Mouse (Mus musculus): ENCODE measurements around the gene Prcp.
"Not testable (repeated sequence)": the region's sequence is repeated elsewhere in the genome, so short reads cannot be mapped to it uniquely, and the experiment has no call there.

Gene Prcp

GRCm38 (mm10) chr7:92884998-92885660 lies 10.9 kb downstream of the Prcp start:
- in situ Hi-C loops (cut with MboI; ENCODE audit: unreplicated experiment in 2 of 2) = loop anchor here (25.0 kb wide), 1 partner anchor 448 kb away; no protein-coding TSS in a partner anchor

GRCm38 (mm10) chr7:92886801-92887200 lies 12.5 kb downstream of the Prcp start:
- in situ Hi-C loops (cut with MboI; ENCODE audit: unreplicated experiment in 2 of 2) = loop anchor here (25.0 kb wide), 1 partner anchor 450 kb away; no protein-coding TSS in a partner anchor

- in situ Hi-C loops (cut with MboI; ENCODE audit: unreplicated experiment in 2 of 2) = loop anchor here (25.0 kb wide), 1 partner anchor 450 kb away; no protein-coding TSS in a partner anchor
These were observed 13.0 kb downstream of the Prcp start for GRCm38 (mm10) chr7:92887230-92887629.

GRCm38 (mm10) chr7:92890211-92890610 lies 15.9 kb downstream of the Prcp start:
- in situ Hi-C loops (cut with MboI; ENCODE audit: unreplicated experiment in 2 of 2) = loop anchor here (25.0 kb wide), 1 partner anchor 453 kb away; no protein-coding TSS in a partner anchor

- in situ Hi-C loops (cut with MboI; ENCODE audit: unreplicated experiment in 2 of 2) = loop anchor here (25.0 kb wide), 1 partner anchor 453 kb away; no protein-coding TSS in a partner anchor
These were observed 16.5 kb downstream of the Prcp start for GRCm38 (mm10) chr7:92890618-92891230.

GRCm38 (mm10) chr7:92893478-92893877 lies 19.2 kb downstream of the Prcp start:
- in situ Hi-C loops (cut with MboI; ENCODE audit: unreplicated experiment in 2 of 2) = loop anchor here (25.0 kb wide), 1 partner anchor 456 kb away; no protein-coding TSS in a partner anchor

- in situ Hi-C loops (cut with MboI; ENCODE audit: unreplicated experiment in 2 of 2) = loop anchor here (25.0 kb wide), 1 partner anchor 459 kb away; no protein-coding TSS in a partner anchor
These were observed 21.8 kb downstream of the Prcp start for GRCm38 (mm10) chr7:92896036-92896435.

GRCm38 (mm10) chr7:92897021-92897420 lies 22.8 kb downstream of the Prcp start:
- in situ Hi-C loops (cut with MboI; ENCODE audit: unreplicated experiment in 2 of 2) = loop anchor here (25.0 kb wide), 1 partner anchor 460 kb away; no protein-coding TSS in a partner anchor

GRCm38 (mm10) chr7:92903360-92904038 lies 29.2 kb downstream of the Prcp start:
- in situ Hi-C loops (cut with MboI; ENCODE audit: unreplicated experiment in 2 of 2) = loop anchor here in 1 of 2 experiments (5.0 kb wide), 1 partner anchor 39 kb away; no protein-coding TSS in a partner anchor

GRCm38 (mm10) chr7:92904285-92904684 lies 30.0 kb downstream of the Prcp start:
- in situ Hi-C loops (cut with MboI; ENCODE audit: unreplicated experiment in 2 of 2) = loop anchor here in 1 of 2 experiments (5.0 kb wide), 1 partner anchor 38 kb away; no protein-coding TSS in a partner anchor

- in situ Hi-C loops (cut with MboI; ENCODE audit: unreplicated experiment in 2 of 2) = no loop called here
These were observed 46.0 kb downstream of the Prcp start for GRCm38 (mm10) chr7:92920172-92920856.

- in situ Hi-C loops (cut with MboI; ENCODE audit: unreplicated experiment in 2 of 2) = no loop called here
These were observed 46.5 kb downstream of the Prcp start for GRCm38 (mm10) chr7:92920857-92921172.

GRCm38 (mm10) chr7:92932792-92933191 lies 58.5 kb downstream of the Prcp start:
- in situ Hi-C loops (cut with MboI; ENCODE audit: unreplicated experiment in 2 of 2) = no loop called here

- in situ Hi-C loops (cut with MboI; ENCODE audit: unreplicated experiment in 2 of 2) = not testable (repeated sequence)
These were observed 59.2 kb downstream of the Prcp start for GRCm38 (mm10) chr7:92933308-92933948.

- in situ Hi-C loops (cut with MboI; ENCODE audit: unreplicated experiment in 2 of 2) = no loop called here
These were observed 62.5 kb downstream of the Prcp start for GRCm38 (mm10) chr7:92936747-92937146.

GRCm38 (mm10) chr7:92937955-92938354 lies 63.7 kb downstream of the Prcp start:
- in situ Hi-C loops (cut with MboI; ENCODE audit: unreplicated experiment in 2 of 2) = no loop called here

- in situ Hi-C loops (cut with MboI; ENCODE audit: unreplicated experiment in 2 of 2) = loop anchor here in 1 of 2 experiments (5.0 kb wide), 2 partner anchors 37 to 67 kb away; partner anchors contain the start of genes Ddias and Prcp
These were observed 65.5 kb downstream of the Prcp start for GRCm38 (mm10) chr7:92939776-92940175.

GRCm38 (mm10) chr7:92950775-92951174 lies 76.5 kb downstream of the Prcp start:
- in situ Hi-C loops (cut with MboI; ENCODE audit: unreplicated experiment in 2 of 2) = loop anchor here (5.0 to 25.0 kb wide), 2 partner anchors 328 to 1488 kb away; no protein-coding TSS in a partner anchor

GRCm38 (mm10) chr7:92952210-92952609 lies 77.9 kb downstream of the Prcp start:
- in situ Hi-C loops (cut with MboI; ENCODE audit: unreplicated experiment in 2 of 2) = loop anchor here (5.0 to 25.0 kb wide), 2 partner anchors 330 to 1490 kb away; no protein-coding TSS in a partner anchor

- in situ Hi-C loops (cut with MboI; ENCODE audit: unreplicated experiment in 2 of 2) = loop anchor here (5.0 to 25.0 kb wide), 5 partner anchors 87 to 1497 kb away; partner anchors contain the start of genes Ddias (in 1 of the 2) and Prcp (in 1 of the 2)
These were observed 85.5 kb downstream of the Prcp start for GRCm38 (mm10) chr7:92959758-92960157.

Data from v-Abl transformed pro-B cells (cell line).